Mouse (Mus musculus): Measurements from ENCODE around the gene Bloc1s1. TPM values are rescaled to one million over a fixed set of nuclear protein-coding genes. Genes with fewer than 3 reads are reported as not detected.
A peak's percentile ranks its signal among the peaks of the same experiment; 100 is the strongest.

Bloc1s1 gene
- polyA plus RNA-seq, 1 experiment from 2014 or later, result 211 TPM

DNA sequence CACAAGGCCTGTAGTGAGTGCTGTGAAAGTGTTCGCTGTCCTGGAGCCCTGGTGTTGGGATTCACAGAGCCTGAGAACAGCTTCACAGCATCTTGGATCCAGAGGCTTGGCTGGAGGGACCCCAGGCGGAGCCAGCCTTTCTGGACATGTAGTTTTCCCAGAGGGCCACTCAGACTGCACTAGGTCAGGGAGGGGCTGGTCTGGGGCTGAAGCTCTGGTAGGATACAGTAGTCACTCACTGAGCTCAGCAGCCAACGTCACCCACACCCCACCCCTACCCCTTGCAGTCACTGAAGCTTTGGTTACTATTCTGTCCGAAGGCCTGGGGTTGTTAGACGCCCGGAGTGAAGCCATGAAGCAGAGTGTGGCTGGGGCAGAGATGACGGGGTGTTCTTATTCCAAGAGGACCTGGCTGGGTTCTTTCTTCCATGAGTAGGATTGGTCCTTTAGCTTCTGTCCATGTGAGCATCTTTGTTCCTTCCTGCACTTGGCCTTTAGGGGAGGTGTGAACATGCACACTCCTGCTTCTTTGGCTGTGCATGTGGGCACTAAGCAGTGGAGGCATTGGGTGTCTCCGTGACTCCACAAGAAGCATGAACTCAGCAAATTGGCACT is 12.1 kb upstream of the Bloc1s1 start:
- H3K9me3 ChIP-seq (ENCODE audit: control insufficient read depth, low read length), result no peaks in the 10 kb centered on the region
- H3K9ac ChIP-seq (ENCODE audit: low read length), result no peak overlapping the region
- H3K4me2 ChIP-seq (ENCODE audit: low read depth, severe bottlenecking), result no peak overlapping the region
- no peak for ATAC-seq (ENCODE audit: insufficient number of reproducible peaks, low FRiP score, low TSS enrichment, low read depth)
- peaks cover 4% of the 10 kb centered on the region; the same call in 1 of the 2 replicates for H3K4me1 ChIP-seq (ENCODE audit: control insufficient read depth, insufficient read depth, low read length)
- peaks cover 45% of the 10 kb centered on the region for H3K27me3 ChIP-seq (ENCODE audit: control insufficient read depth, insufficient read depth, low read length)
- DNase-seq (ENCODE audit: low spot score), result no peak
- H3K27ac ChIP-seq (replicated peaks; ENCODE audit: low read depth, low read length), result no peak overlapping the region
- no peak overlapping the region for H3K4me3 ChIP-seq (ENCODE audit: low read depth, low read length)
- WGBS, result 70% methylated on average over 8 of the region's 8 CpGs
- no peaks in the 10 kb centered on the region for H3K36me3 ChIP-seq (ENCODE audit: control insufficient read depth, insufficient read depth, low read length)

- DNase-seq (ENCODE audit: low spot score), result no peak
- no peak overlapping the region for H3K4me2 ChIP-seq (ENCODE audit: low read depth, severe bottlenecking)
- no peaks in the 10 kb centered on the region for H3K36me3 ChIP-seq (ENCODE audit: control insufficient read depth, insufficient read depth, low read length)
- no peak overlapping the region for H3K4me3 ChIP-seq (ENCODE audit: low read depth, low read length)
- no peaks in the 10 kb centered on the region for H3K9me3 ChIP-seq (ENCODE audit: control insufficient read depth, low read length)
- no peak for ATAC-seq (ENCODE audit: insufficient number of reproducible peaks, low FRiP score, low TSS enrichment, low read depth)
- 61% methylated on average over 7 of the region's 7 CpGs for WGBS
- H3K4me1 ChIP-seq (ENCODE audit: control insufficient read depth, insufficient read depth, low read length), result peaks cover 4% of the 10 kb centered on the region; the same call in 1 of the 2 replicates
- no peak overlapping the region for H3K9ac ChIP-seq (ENCODE audit: low read length)
- peaks cover 45% of the 10 kb centered on the region for H3K27me3 ChIP-seq (ENCODE audit: control insufficient read depth, insufficient read depth, low read length)
- no peak overlapping the region for H3K27ac ChIP-seq (replicated peaks; ENCODE audit: low read depth, low read length)
Measured at GRCm38 (mm10) chr10:128934997-128935787, 11.4 kb upstream of the Bloc1s1 start.

DNA sequence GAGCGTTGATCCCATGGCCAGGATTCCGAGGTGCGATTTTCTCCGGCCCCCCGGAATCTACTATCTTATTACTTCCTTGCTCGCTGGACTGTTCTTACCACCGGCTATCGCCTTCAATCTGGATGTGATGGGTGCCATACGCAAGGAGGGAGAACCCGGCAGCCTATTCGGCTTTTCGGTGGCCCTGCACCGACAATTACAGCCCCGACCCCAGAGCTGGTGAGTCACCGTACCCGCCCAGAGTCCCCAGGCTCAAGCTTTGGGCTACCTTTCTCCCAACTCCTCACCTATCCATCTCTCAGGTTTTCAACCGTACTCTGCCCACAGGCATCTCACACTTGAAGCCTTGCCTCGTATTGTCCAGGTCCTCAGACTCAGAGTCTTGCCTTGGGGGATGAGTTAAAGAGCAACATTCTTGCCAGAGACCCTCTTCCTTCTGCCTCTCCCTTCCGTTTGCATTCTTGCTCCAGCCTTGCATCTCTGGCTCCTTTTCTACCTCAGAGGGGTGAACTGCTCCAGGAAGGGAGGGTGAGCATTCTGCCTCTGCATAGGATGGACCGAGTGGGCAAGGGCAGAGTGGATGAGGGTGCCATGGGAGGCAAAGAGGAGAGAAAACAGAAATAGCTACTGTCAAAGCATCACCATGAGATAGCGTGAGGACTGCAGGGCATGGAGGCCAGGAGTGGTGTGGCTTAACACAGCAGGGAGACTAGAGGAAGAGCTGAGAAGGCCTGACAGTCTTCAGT is 10.3 kb upstream of the Bloc1s1 start:
- peak overlapping the region; percentile 39 for H3K4me3 ChIP-seq (ENCODE audit: low read depth, low read length)
- H3K4me1 ChIP-seq (ENCODE audit: control insufficient read depth, insufficient read depth, low read length), result peaks cover 4% of the 10 kb centered on the region; the same call in 1 of the 2 replicates
- WGBS, result 2% methylated on average over 21 of the region's 21 CpGs
- no peak overlapping the region for H3K9ac ChIP-seq (ENCODE audit: low read length)
- ATAC-seq (ENCODE audit: insufficient number of reproducible peaks, low FRiP score, low TSS enrichment, low read depth), result peak; percentile 11; the same call in 1 of the 2 replicates
- DNase-seq (ENCODE audit: low spot score), result no peak
- H3K9me3 ChIP-seq (ENCODE audit: control insufficient read depth, low read length), result no peaks in the 10 kb centered on the region
- H3K27me3 ChIP-seq (ENCODE audit: control insufficient read depth, insufficient read depth, low read length), result peaks cover 45% of the 10 kb centered on the region
- H3K4me2 ChIP-seq (ENCODE audit: low read depth, severe bottlenecking), result peak overlapping the region; percentile 78
- H3K36me3 ChIP-seq (ENCODE audit: control insufficient read depth, insufficient read depth, low read length), result no peaks in the 10 kb centered on the region
- H3K27ac ChIP-seq (replicated peaks; ENCODE audit: low read depth, low read length), result no peak overlapping the region

DNA sequence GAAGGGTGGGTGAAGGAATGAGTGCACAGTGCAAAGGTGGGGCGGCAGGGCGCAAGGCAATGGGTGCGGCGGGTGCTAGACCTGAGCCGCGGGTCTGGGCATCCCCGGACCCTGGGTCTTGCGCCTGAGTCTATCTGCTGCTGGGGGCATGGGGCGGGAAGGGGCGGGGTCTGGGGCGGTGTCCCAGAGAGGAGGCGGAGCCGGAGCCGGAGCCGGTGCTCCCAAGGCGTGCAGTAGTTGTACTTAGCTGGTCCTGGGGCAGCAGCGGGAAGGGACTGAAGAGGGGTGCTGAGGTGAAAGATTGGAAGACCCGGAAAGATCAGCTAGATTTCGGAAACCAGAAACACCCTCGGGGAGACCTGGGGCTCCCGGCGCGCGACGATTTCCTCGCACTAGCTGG is 9.7 kb upstream of the Bloc1s1 start, which contains the start of gene Itga7:
Itga7 (plus strand) TSS at position 245 of the 400 bp plus-strand sequence.
- H3K4me2 ChIP-seq (ENCODE audit: low read depth, severe bottlenecking), result peak within 1 kb of the TSS; percentile 78
- H3K27me3 ChIP-seq (ENCODE audit: control insufficient read depth, insufficient read depth, low read length), result peaks cover 48% of the 10 kb centered on the region
- peaks cover 4% of the 10 kb centered on the region; the same call in 1 of the 2 replicates for H3K4me1 ChIP-seq (ENCODE audit: control insufficient read depth, insufficient read depth, low read length)

DNA sequence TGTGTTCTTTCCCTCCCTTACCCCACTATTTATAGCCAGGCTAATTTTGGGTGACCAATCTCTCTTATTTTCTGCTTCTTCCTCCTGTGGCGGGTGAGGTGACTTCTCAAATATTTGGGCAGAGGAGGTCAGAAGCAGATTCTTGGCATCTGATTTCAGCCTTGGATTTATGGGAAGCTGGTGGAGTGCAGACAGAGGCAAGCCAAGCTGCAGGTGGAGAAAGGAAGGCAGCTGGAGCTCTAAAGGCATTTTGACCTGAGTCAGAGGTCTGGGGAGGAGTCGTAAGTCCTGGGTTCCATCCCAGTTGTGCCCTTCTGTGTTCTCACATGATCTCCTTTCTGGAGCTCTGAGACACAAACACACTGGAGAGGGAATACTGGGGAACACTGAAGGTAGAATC is 7.6 kb upstream of the Bloc1s1 start:
- Histone ChIP-seq H3K4me3 (ENCODE audit: low read depth, low read length) (no peak overlapping the region), H3K27ac (replicated peaks; ENCODE audit: low read depth, low read length) (no peak overlapping the region), H3K4me2 (ENCODE audit: low read depth, severe bottlenecking) (no peak overlapping the region), H3K4me1 (ENCODE audit: control insufficient read depth, insufficient read depth, low read length) (peaks cover 4% of the 10 kb centered on the region; the same call in 1 of the 2 replicates), H3K27me3 (ENCODE audit: control insufficient read depth, insufficient read depth, low read length) (peaks cover 50% of the 10 kb centered on the region), H3K36me3 (ENCODE audit: control insufficient read depth, insufficient read depth, low read length) (no peaks in the 10 kb centered on the region), H3K9ac (ENCODE audit: low read length) (no peak overlapping the region), H3K9me3 (ENCODE audit: control insufficient read depth, low read length) (no peaks in the 10 kb centered on the region)
- WGBS, result 68% methylated on average over 2 of the region's 2 CpGs
- DNase-seq (ENCODE audit: low spot score) (no peak), ATAC-seq (ENCODE audit: insufficient number of reproducible peaks, low FRiP score, low TSS enrichment, low read depth) (no peak)

More for the DNA sequence above, 9.7 kb upstream of the Bloc1s1 start, which contains the start of gene Itga7:
- peak within 1 kb of the TSS; percentile 17; the same call in 1 of the 2 replicates for H3K9ac ChIP-seq (ENCODE audit: low read length)
- no peaks in the 10 kb centered on the region for H3K9me3 ChIP-seq (ENCODE audit: control insufficient read depth, low read length)
- peak within 1 kb of the TSS; percentile 39 for H3K4me3 ChIP-seq (ENCODE audit: low read depth, low read length)
- DNase-seq (ENCODE audit: low spot score) (peak; percentile 64), ATAC-seq (ENCODE audit: insufficient number of reproducible peaks, low FRiP score, low TSS enrichment, low read depth) (peak; percentile 80)
- no peak within 1 kb of the TSS for H3K27ac ChIP-seq (replicated peaks; ENCODE audit: low read depth, low read length)
- 0% methylated on average over 26 of the region's 26 CpGs for WGBS
- H3K36me3 ChIP-seq (ENCODE audit: control insufficient read depth, insufficient read depth, low read length), result no peaks in the 10 kb centered on the region

DNA sequence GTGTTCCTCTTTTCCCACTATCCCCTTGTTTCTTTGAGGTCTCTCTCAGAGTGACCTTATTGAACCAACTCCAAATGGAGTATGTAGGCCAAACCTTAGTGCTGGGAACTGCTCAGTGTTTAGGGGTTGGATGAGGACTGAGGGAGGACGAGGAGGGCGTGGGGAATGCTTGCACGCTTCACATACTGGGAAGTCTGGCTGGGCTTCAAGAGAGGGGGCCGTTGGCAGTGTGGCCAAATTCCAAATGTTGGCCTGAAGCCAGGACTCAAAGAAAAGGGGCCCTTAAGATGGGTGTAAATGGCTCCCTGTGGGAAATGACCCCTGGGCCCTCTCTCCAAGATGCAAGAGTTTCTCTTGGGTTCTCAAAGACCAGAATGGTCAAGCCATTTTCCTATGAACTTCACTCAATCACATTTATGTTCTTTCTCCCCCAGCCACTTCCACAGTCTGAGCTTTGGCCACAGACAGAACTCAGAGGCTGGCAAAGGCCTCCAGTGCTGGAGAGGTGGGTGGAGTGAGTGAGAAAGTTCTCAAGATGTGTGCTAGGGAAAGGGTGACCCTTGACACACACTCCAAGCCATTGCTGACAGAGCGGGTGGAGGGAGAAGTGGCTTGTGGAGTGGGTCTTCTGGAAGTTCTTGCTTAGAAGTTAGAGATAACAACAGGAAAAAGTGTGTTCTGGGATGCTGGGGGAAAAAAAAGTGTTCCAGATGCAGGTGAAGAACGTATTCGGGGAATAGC is 6.0 kb upstream of the Bloc1s1 start:
- Histone ChIP-seq H3K9me3 (ENCODE audit: control insufficient read depth, low read length) (no peaks in the 10 kb centered on the region), H3K27ac (replicated peaks; ENCODE audit: low read depth, low read length) (no peak overlapping the region), H3K27me3 (ENCODE audit: control insufficient read depth, insufficient read depth, low read length) (peaks cover 36% of the 10 kb centered on the region), H3K4me2 (ENCODE audit: low read depth, severe bottlenecking) (no peak overlapping the region), H3K9ac (ENCODE audit: low read length) (no peak overlapping the region), H3K4me1 (ENCODE audit: control insufficient read depth, insufficient read depth, low read length) (peaks cover 4% of the 10 kb centered on the region; the same call in 1 of the 2 replicates), H3K4me3 (ENCODE audit: low read depth, low read length) (no peak overlapping the region), H3K36me3 (ENCODE audit: control insufficient read depth, insufficient read depth, low read length) (no peaks in the 10 kb centered on the region)
- DNase-seq (ENCODE audit: low spot score), result no peak
- no peak for ATAC-seq (ENCODE audit: insufficient number of reproducible peaks, low FRiP score, low TSS enrichment, low read depth)
- 70% methylated on average over 7 of the region's 7 CpGs for WGBS

DNA sequence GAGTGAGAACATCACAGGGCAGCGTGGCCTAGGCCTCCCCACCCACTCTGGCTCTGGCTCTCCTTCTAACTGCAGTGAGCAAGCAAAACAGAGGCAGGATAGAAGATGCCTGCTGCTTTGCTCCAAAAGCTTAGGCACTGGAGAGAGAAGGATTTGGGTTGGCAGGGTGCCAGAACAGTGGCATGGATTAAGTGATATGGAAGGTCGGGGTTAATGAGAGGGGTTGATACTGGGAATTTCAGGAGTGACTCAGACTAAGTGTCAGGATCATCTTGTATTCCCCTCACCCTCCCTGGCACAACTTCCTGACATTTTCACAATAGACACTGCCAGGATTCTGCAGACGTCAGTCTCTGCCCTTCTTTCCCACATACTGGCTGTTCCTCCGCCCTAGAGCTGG is 4.5 kb upstream of the Bloc1s1 start:
- ATAC-seq (ENCODE audit: insufficient number of reproducible peaks, low FRiP score, low TSS enrichment, low read depth) (no peak), DNase-seq (ENCODE audit: low spot score) (no peak)
- Histone ChIP-seq H3K4me2 (ENCODE audit: low read depth, severe bottlenecking) (no peak overlapping the region), H3K27ac (replicated peaks; ENCODE audit: low read depth, low read length) (no peak overlapping the region), H3K9ac (ENCODE audit: low read length) (no peak overlapping the region), H3K9me3 (ENCODE audit: control insufficient read depth, low read length) (no peaks in the 10 kb centered on the region), H3K36me3 (ENCODE audit: control insufficient read depth, insufficient read depth, low read length) (no peaks in the 10 kb centered on the region), H3K27me3 (ENCODE audit: control insufficient read depth, insufficient read depth, low read length) (peaks cover 22% of the 10 kb centered on the region), H3K4me3 (ENCODE audit: low read depth, low read length) (no peak overlapping the region), H3K4me1 (ENCODE audit: control insufficient read depth, insufficient read depth, low read length) (peaks cover 6% of the 10 kb centered on the region; the same call in 1 of the 2 replicates)
- 42% methylated on average over 4 of the region's 4 CpGs for whole genome bisulfite sequencing

All from limb, embryonic 11.5 days (tissue).